Mouse (Mus musculus): Measurements from ENCODE around the gene Fbxo34.

DNA sequence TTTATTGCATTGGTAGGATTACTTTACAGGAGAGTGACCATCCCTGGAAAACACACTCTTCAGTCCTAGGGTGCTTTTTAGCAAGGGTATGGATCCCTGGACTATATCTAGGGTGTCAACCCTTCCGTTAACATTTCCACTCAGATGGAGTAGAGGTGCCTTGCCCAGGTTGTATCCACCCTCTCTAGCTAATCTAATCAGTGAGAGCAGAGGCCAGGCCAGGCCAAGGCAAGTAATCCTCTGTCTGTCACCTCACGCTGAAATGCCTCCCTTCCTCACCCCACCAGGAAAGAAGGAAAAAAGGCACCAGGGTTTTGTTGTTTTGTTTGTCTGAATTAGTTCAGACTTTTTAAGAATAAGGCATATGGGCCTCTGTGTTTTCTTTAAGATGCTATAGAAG is 77.6 kb downstream of the Fbxo34 start:
- no peak for TF ChIP-seq POLR2A (IDR thresholded peaks at IDR 0.05; ENCODE audit: borderline replicate concordance, extremely low read depth, insufficient read depth, insufficient read length, poor library complexity, severe bottlenecking)
- no peak for TF ChIP-seq CTCF (IDR thresholded peaks at IDR 0.05; ENCODE audit: borderline replicate concordance, extremely low read depth, insufficient read depth, insufficient read length)
